Mouse (Mus musculus): Measurements from ENCODE around the gene Nt5c2.

Gene Nt5c2

DNA sequence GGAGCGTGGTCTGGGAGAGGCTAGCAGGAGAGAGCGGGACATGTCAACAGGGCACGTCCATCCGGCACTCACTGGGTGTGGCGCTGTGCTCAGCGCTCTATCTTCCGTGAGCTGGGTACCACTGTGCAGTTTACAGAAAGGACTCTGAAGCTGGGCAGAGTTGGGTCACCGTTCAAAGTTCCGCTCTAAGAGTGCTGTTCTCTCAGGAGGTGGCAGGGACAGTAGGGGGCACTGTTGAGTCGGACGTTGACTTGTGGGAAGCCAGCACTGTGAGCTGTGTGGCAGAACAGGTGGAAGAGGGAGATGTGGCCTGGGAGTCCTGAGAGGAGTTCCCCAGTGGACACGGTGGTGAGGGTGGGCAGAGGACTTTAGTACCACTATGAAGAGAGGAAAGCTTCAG lies 139.2 kb downstream of the Nt5c2 start:
- DNase-seq: peak; percentile 77

DNA sequence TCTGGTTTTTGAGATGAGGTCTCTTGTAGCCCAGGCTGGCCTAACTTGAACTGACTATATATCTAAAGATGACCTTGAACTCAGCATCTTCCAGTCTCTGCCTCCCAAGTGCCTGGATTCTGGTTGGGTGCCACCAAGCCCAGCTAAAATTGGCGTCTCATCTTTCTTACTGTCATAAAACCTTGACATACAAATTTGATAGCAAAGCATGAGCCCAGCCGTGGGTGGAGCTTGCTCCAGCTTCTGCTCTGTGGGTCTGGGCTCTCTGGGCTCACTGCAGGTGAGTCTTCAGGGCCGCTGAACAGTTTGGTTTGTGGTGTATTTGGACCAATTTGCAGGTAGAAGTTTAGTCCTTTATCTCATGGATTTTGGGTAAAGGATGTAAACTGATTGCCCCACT lies 141.0 kb downstream of the Nt5c2 start:
- DNase-seq: no peak

DNA sequence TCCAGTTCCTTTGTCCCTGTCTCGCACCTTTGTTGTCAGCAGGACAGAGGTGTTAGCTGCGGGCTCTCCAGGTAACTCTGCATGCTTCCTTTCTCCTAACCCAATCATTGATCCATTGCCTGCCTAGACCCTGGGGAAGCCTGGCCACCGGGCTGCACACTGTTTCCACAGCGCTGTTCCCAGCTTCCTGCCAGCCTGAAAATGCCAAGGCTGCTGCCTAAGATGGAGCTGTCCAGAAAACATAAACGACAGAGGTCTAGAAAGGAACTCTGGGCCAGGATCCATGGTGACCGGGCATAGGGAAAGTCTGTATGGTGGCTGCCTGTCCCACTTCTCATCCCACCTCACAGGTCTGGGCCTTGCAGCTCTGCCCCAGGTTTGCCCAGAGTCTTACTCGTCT lies 143.3 kb downstream of the Nt5c2 start:
- DNase-seq: no peak

DNA sequence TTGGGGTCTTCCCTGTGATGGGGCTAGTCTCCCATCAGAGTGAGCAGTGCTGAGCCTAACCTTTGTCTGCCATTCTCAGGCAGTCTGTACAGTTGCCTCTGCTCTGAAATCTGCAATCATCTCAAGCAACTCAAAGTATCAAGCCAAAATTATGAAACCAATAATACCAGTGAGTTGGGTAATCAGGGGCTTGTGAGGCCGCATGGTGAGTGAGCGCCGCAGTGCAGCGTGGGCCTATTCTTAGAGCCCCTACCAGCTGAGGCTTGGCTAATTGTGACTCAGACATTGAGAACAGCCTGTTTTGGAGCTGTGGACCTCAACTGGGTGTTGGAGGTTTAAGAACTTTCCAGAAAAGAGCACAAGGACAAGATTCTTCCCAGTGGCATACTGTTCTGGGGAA lies 143.9 kb downstream of the Nt5c2 start:
- no peak for DNase-seq

DNA sequence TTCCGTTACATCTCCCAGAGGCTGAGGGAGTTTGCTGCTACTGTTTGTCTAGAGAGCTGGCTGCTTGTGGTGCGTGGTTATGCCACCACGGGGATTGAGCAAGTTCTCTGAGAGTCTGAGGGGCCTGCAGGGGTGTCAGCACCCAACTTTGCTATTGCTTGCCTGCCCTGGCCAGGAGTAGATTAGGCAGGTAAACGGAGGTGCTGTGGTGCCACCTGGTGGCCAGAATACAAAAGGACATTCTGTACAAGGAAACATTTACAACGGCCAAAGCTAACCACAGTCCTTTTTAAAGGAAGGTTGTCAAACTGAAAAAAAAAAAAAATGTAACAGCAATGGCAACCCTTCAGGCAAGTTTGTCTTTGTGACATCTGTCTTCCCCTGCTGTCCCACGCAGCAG lies 145.4 kb downstream of the Nt5c2 start:
- peak; percentile 79 for DNase-seq

DNA sequence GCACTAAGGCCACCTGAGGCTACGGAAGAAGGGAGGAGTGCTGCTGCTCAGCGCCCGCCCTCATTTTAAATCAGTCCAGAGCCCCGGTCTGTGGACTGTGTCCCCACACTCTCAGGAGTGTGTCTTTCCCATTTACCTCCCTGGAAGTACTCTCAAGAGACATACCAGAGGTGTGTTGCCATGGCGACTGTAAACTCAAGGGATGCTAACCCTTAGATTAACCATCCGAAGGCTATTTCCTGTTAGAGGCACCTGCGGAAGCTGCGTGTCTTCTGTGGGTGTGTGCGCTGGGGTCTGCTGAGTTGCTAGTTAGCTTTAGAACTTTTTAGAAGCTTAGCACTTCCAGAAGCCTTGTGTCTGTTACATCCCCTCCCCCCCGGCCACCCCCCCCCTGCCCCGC lies 145.9 kb downstream of the Nt5c2 start:
- DNase-seq: no peak

DNA sequence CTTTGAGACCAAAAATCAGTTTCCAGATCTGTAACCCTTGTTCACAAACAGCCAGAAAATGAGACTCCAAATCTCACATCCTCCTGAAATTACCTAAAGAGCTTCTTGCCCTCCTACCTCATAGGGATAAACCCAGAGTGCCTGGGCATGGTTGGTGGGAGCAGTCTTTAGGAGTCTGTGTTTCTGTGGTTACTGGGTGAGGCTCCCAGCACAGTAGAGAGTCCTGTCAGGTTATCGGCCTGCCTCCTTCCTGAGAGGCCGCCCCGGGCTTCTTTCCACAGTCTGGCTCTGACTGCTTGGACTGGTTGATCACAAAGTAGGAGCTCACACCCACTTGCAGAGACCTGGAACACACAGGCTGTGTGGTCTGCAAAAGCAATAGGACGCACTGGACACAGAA lies 149.6 kb downstream of the Nt5c2 start:
- DNase-seq: no peak

DNA sequence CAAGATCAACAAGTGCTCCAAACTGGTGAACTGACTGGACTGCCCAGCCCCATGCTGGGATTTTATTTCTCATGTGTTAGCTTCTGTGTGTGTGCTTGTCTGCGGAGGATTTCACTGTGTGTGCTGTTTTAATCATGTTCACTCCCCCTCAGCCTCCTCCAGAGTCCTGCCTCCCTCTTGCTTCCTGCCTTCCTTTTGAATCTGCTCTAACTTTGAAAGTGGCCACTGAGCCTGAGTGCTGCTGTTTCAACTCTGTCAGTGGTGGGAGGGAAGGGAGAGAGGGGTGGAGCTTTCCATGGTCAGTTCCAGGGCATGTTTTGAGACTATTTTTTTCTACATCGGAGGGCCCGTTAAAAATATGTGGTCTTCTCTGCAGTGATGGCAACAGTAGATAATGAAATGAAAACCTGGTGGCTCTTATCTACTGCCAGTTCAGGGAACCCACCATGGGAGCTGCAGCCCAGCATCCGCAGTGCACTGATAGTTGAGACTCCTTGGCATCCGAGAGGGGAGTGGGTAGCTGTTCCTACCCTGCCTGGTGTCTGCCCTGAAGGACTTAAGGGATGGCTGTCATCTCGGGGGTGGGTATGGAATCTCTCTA lies 150.1 kb downstream of the Nt5c2 start:
- DNase-seq: no peak

DNA sequence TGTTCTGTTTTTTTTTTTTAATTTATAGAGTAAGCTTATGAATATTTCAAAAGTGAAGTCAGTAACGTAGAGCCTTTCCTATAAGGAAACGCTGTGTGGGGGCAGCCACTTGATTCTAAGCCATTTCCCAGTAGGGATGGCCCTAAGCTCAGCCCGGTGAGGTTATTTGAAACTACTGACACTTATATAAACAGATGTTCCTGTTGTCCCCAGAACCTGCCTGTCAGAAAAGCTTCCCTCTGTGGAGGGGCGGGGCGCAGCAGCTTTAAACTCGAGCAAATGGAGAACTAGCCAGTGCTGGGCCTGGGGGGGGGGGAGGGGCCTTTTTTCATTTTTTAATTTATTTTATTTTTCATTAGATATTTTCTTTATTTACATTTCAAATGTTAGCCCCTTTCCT lies 150.9 kb downstream of the Nt5c2 start:
- no peak for DNase-seq

DNA sequence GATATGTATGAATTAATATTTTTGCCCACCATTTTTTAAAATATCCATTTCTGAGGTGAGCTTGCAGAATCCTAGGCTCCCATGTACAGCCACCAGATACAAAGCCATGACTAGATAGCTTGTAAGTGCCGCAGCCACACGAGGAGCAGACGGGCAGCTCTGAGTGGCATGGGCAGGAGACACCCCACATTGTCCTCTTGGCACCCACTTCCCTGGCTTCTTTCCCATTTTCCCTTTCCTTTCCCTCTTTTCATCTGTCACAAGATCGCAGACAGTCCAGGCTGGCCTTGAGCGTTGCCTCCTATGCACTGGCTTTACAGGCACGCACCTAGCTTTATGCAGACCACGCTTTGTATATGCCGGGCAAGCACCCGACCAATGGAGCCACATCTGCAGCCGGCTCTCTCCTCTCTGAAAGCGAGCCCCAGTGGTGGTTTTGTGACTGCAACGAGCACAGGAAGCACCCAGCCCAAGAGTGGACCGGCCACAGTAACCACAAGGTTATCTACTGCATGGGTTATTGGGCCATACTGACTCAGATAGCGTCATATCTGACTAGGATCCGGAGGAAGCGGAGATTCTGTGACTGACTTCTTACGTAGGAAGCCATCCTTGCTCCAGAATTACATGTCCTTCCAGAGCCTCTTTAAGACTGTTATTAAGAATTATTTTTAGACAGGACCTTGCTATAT lies 151.6 kb downstream of the Nt5c2 start:
- DNase-seq: peak; percentile 78

DNA sequence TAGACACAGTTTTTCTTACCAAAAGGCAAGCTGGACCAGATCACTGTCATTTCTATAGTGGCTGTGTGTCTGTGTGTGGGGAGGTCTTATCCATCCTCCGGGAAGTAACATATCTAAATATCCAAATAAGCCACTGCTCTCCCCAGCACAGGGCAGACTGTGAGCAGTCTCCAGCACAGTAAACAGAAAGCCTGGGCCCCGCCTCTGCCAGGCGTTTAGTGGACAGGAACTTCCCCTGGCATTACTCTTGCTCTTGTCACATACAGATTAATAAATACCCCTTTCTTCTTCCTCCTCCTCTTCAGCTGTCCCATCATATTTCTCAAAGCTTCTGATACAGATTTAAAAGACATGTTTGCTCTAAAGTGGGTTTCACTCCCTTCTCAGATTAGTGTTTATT lies 152.4 kb downstream of the Nt5c2 start:
- DNase-seq: no peak

DNA sequence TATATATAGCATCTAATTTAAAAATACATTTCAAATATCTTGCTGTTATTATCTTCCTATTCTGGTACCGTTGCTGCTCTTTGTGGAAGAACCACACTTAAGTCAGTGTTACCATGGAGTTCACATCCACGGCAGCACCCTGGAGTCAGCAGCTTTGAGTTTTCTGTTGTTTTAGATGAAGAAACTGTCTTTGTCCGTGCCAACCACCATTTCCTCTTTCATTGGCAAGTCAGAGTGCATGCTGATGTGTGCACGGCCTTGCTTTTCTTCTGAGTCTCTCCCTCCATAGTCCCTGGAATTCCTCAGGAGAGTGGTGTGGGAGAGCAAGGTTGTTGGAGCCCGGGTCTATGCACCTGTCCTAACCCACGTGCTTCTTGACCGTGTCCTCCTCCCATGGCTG lies 156.8 kb downstream of the Nt5c2 start:
- DNase-seq: no peak

DNA sequence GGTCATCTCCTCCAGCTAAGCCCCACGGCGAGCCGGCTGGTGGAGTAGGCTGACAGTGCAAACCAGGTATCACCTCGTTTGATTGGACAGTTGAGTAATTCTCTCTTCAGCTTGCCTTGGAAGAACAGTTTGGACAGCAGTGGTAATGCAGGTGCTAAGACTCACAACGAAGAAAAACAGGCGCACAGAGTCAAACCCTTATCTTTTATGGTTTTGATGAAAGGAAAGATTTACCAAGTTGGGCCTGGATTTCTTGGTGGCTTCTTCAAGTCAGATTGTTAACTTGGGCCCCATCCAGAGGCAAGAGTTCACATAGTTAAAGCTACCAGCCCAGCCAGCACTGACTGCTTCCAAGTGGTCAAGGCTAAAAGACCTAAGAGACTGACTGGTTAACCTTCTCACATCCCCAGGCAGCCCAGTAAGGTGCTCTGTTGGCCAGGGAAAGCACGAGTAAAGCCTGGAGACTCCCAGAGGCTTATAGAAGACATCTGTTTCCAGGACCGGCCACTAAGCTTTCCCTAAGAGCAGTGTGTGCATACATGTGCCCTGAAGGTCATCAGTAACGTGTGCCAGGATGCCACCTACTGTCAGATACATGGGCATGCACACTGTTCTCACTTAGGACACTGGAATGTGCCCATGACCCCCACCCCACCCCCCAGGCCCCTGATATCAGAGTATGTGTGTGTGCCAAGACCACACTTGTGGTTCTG lies 157.5 kb downstream of the Nt5c2 start:
- no peak for DNase-seq

DNA sequence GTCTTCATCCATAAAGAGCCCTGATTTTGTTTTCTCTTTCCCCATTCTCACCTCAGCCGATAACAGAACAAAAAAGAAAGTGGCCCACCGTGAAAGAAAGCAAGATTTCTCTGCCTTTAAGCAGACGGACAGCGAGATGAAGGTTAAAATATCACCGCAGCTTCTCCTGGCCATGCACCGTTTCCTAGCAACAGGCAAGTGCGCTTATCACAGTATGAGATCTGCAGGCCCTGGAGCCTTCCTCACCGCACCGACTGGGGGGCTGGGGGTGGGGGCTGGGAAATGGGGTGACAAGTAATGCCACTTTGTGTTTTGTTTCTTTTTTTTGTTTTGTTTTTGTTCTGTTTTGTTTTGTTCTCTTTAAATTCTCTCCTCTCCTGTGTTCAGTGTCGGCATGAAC lies 158.2 kb downstream of the Nt5c2 start:
- DNase-seq: no peak

DNA sequence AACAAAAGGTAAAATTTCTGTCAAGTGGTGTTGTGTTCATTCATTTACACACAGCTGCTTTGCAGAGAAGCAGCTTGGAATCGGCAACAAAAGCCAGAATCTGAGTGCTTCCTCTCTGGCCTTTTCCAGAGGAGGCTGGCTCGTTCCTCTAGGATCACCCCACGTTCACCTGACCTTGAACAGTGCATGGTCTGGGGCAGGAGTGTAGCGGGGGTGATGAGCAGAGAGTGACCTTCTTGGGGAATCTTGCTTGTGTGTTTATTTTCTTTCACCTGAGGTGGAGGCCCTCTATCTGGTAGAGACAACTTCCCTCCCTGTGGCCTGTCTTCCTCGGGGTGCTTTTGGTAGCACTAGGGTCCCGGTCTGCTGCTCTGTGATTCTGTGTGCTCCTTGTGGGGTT lies 158.7 kb downstream of the Nt5c2 start:
- DNase-seq: no peak

DNA sequence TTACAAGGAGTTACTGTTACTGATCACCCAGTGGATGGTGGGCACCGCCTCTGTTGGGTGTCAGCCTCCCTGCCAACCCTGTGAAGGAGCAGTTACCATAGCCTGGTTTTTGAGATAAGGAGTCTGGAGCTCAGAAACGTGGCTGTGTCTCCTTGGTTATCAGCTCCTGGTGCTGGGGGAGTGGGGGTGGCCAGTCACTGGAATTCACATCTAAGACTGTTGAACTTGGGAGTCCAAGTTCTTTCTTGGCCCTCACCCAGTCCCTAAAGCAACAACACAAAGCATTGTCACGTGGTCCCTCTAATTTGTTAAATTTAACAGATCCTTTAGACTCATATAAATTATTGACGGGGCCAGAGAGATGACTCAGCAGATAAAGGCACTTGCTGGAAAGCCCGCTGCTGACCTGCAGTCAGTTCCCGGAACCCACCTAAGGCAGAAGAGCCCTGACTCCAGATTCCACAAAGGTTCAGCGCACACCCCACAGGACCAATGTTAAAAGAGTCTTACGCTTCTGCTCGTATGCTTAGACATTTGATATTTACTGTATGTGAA lies 165.4 kb downstream of the Nt5c2 start:
- no peak for DNase-seq

DNA sequence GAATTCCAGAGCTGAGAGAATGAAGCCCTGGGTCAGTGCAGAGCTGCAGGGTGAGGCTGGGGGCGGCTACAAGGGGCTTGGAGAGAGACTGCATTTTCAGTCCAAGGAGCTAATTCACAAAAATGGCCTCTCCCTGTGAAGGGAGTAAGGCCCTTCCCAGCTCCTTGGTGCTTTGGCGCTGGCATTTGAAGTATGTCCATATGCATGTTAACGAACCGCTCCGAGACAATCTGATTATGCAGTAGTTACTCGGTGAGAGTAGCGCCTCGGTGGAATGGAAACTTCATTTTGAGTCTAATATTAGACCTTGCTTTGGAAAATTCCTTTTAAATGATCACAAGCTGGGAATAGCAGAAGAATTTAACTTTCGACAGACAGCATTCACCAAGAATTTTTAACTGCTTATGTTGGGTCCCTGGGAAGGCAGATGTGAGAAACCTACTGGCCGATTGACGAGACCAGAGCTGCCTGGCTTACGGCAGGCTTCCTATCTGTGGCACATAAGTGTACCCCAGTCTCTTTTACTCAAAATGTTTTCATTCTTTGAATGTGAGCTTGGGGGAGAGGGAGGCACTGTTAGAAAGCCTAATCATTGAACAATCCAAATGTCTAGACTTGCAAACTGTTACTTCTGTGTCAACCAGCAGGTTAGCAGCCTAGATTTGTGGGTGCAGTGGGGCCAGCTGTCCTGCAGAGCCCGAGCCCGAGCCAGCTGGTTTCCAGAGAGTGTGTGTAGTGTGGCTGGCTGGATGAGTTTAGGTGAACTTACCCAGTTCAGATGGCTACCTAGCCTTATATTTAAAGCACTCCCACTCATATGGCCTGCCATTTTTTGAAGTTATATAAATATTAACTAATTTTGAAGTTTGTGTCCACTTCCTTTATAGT lies 166.3 kb downstream of the Nt5c2 start:
- no peak for DNase-seq

DNA sequence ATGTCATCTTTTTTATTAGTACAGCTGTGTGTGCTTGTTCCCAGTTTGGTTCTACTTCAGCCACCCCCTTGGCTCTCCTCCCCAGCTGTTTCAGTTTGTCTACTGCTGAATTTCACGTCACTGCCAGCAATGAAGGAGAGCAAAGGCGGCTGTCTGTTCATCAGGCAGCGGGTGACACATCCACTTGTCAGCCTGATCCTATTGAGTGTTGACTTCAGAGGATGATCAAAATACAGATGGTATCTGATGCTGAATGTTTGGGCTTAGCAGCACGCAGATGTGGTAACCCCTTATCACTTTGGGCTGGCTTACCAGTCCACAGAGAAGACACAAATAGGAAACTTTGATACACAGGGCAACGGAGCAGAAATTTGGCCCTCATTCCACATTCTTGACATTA lies 168.5 kb downstream of the Nt5c2 start:
- DNase-seq: no peak

DNA sequence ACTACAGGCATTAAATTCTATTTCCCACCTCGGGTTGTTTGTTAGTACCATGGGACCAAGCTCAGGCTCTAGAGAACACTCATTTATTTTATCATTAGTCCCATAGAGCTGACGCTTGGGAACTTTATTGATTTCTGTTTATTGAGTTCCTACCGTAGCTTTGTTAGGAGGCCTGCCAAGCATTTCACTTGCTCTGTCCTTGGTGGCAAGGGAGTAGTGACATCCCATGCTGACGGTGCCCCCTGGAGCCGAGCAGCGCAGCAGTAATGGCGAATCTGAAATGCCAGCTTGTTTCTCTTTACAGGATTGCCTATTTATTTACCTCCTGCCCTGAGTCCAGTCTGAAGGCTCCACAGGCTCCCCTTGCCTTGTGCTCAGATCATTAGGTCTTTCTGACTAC lies 168.9 kb downstream of the Nt5c2 start:
- DNase-seq: no peak

DNA sequence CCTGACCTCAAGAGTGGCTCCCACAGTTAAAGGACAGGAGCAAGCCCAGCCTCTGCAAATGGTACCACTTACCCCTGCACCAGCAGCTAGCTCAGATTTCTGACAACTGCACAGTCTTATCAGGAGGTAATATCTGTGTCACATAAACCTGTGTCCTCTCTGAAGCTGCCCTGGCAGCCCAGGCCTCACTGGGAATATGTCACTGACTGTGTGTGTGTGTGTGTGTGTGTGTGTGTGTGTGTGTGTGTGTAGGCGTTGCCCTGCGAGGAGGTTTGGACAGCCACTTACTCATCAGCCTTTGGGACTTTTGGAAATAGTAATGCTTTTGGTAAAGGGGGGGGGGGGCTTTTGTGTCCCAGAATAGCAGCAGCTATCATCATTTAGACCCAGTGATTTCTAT lies 171.9 kb downstream of the Nt5c2 start:
- no peak for DNase-seq

DNA sequence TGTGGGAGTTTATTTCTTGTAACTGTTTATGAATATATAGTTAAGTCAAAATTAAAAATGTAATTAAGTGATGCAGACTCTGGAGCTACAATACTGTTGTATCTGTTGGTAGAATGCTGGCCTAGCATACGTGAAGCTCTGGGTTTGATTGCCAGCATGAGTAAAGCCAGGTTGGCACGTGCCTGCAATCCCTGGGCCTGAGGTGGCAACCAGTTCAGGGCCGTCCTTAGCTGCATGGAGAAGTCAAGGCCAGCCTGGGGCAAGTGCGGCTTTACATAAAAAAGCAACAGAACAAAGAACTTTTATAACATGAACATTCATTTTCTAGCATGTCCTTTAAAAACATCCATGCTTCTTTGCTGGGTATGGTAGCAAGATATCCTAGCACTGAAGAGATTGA lies 173.9 kb downstream of the Nt5c2 start:
- no peak for DNase-seq

DNA sequence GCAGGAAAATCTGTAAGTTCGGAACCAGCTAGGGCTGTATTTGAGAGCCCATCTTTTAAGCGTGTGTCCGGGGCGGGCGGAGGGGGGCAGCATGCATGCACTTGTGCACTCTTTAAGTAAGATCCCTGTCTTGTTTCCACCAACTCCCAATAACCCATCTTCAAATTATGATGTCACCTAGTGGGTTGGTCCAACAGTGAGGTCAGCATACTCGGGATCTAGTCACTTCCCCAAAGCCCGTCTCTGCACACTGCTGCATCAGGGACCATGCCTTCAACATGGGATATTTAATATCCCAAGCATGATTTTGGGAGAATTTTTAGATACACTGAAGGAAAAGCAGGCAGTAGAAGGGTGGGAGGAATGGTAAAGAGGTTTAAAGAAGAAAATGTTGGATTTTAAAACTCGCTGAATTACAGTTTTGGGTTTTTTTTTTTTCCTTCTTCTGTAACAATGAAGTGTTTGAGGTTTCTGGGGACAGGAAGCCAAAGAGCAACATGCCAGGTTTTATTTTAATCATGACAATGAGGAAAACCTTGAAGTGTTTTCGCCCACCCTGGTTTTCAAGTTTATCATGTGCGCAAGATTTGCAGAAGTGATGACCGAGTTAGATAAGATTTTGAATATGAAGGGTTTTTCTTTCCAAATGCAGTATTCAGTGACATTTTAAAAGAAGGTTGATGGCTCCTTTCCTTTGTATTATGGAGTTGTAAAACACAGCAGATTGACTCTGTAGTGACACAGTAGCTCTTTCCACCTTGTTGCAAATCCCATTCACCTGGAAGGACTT lies 177.5 kb downstream of the Nt5c2 start:
- DNase-seq: no peak
